Mouse (Mus musculus) heart, adult 2 months (tissue): ENCODE data around the gene Sema3d.

ENCODE experiments used
- CTCF ChIP-seq: fragments of 200-600 bp; IDR thresholded peaks from 2 replicates; pipeline ENCODE4 v1.8.1; 2022; ENCODE audit warnings: antibody characterized with exemption, mild to moderate bottlenecking, moderate library complexity
- EP300 ChIP-seq: fragments of 200-500 bp; IDR thresholded peaks from 2 replicates; pipeline ENCODE4 v1.6.1; 2011; ENCODE audit warnings: low read depth, low read length, control low read depth; ENCODE audit not compliant: insufficient read depth
- POLR2A ChIP-seq: fragments of 200-500 bp; IDR thresholded peaks from 2 replicates; pipeline ENCODE4 v1.6.1; 2011; ENCODE audit warnings: mild to moderate bottlenecking, low read depth, low read length, control low read depth; ENCODE audit not compliant: insufficient read depth

GRCm38 (mm10) chr5:12475639-12475916 is 92.4 kb downstream of the Sema3d start:
- TF ChIP-seq POLR2A (no peak), CTCF (no peak), EP300 (no peak)
